Mouse (Mus musculus): ENCODE measurements around the gene AW822073.
A peak's percentile ranks its signal among the peaks of the same experiment; 100 is the strongest.
"Not testable (repeated sequence)": the region's sequence is repeated elsewhere in the genome, so short reads cannot be mapped to it uniquely, and the experiment has no call there.

Gene AW822073

GRCm38 (mm10) chr10:58224827-58225785 is at the start of gene AW822073:
Gene AW822073, minus strand, starts transcription at chr10:58224930.
- DNase-seq (ENCODE audit: low spot score), result peak; percentile 50

DNA sequence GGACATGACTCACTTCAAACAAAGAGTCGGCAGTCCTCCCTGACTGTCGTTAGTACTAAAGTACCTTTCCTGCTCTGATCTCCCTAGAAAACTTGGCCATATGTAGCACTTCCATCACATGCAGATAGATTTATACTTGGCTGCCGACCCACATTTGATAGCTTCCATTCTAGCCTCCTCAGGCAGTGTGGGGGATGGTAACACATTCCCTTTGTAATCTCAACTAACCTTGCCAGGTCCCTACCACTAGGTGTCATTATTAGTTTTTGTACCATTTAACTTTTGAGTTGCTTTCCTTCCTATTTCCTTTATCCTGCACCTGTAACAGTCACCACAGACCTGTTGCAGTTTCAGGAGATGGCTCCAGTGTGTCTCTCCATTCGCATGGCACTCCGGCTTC is 33.7 kb upstream of the AW822073 start:
- DNase-seq (ENCODE audit: low spot score), result peak; percentile 36

GRCm38 (mm10) chr10:58255954-58256353 is 31.2 kb upstream of the AW822073 start:
- peak; percentile 36 for DNase-seq (ENCODE audit: low spot score)

DNA sequence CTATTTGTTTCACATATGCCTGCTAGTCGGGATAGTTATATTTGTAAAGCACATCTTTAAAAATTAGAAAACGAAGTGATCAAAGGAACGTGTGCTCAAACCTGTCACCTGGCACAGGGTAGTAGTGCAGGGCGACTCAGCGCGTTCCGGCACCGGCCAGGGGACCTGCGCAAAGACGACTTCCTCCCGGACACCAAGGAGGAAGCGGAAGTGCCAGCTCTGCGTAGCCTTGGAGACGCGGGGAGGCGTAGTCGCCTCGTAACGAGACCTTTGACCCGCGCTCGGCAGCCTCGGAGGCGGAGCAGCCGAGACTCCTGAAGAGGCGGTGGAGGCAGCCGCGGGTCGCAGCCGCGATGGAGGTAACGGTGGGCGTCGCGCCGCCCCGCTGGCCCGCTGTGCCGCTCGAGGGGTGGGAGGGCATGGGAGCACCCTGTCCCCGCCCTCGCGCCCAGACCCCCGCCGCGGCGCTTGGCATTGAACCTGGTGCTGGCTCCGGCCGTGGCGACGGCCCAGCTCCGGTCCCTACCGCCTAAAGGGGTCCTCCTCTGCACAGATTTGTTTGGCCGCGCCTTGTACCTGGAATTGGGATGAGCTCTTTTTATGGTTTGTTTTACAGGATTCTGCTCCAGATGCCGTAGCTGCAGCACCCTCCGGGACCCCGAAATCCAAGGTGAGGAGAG is 30.6 kb upstream of the AW822073 start, which contains the start of gene Gcc2:
Gcc2 (plus strand) TSS at position 285 of the 680 bp plus-strand sequence.
- DNase-seq (ENCODE audit: low spot score), result peak; percentile 99

- DNase-seq (ENCODE audit: low spot score), result peak; percentile 39
These were observed 30.0 kb upstream of the AW822073 start for GRCm38 (mm10) chr10:58254635-58255175.

- no peak for DNase-seq (ENCODE audit: low spot score)
These were observed 24.8 kb upstream of the AW822073 start for GRCm38 (mm10) chr10:58249535-58249934.

DNA sequence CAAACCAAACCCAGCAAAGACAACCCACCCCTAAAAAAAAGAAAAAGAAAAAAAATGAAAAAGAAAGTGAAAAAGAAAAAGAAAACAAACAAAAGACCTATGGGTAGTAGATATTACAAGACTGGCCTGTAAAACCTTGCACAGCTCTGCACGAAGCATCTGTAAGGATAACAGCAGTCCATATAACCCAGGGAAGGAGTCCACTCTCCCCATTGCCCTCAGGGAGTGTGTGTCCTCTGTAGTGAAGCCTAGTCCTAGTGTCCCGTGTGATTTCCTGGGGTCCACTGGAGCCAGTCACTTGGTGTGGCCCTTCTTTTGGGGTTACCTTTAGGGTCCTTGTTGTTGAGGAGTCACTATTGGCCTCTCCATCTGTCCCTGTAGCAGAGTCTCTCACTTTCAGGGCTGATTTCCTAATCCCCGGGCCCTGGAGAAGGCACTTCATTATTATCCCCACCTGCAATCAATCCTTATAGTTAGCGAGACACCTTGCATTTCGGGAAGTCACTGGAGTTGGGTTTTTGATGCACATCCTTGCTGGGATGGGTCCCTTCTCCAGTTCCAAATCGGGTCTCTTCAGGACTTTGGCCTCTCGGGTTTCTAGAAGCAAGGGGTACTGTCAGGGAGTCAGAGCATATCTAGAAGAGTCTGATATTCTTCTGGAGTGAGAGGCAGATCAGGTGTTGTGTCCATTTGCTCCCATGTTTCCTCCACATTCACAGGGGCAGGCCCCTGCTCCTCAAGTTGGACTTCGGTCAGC is 14.4 kb upstream of the AW822073 start:
- peak; percentile 63 for DNase-seq (ENCODE audit: low spot score)

- DNase-seq (ENCODE audit: low spot score), result no peak
These were observed 11.9 kb upstream of the AW822073 start, which contains the start of gene Gm4981 for GRCm38 (mm10) chr10:58236613-58237012. Gene Gm4981, minus strand, starts transcription at chr10:58236701.

DNA sequence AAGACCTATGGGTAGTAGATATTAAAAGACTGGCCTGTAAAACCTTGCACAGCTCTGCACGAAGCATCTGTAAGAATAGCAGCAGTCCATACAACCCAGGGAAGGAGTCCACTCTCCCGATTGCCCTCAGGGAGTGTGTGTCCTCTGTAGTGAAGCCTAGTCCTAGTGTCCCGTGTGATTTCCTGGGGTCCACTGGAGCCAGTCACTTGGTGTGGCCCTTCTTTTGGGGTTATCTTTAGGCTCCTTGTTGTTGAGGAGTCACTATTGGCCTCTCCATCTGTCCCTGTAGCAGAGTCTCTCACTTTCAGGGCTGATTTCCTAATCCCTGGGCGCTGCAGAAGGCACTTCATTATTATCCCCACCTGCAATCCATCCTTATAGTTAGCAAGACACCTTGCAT is 10.3 kb upstream of the AW822073 start:
- DNase-seq (ENCODE audit: low spot score), result not testable (repeated sequence)

DNA sequence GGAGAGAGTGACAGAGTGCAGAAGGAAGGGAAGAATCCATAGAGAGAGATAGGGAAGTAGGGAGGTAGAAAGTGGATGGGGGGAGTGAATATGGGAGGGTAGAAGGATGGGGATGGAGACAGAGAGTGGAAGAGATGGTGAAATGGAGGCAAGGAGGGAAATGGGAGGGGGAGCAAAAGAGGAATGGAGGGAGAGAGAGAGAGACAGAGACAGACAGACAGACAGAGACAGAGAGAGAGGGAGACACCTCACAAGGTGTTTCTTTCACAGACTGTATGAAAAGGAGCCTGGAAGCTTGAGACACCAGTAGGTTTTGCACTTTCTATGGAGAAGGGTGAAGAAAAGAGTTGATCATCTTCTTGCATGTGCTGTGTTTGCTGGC is 9.0 kb upstream of the AW822073 start:
- DNase-seq (ENCODE audit: low spot score), result not testable (repeated sequence)

GRCm38 (mm10) chr10:58233054-58233739 is 8.5 kb upstream of the AW822073 start:
- not testable (repeated sequence) for DNase-seq (ENCODE audit: low spot score)

DNA sequence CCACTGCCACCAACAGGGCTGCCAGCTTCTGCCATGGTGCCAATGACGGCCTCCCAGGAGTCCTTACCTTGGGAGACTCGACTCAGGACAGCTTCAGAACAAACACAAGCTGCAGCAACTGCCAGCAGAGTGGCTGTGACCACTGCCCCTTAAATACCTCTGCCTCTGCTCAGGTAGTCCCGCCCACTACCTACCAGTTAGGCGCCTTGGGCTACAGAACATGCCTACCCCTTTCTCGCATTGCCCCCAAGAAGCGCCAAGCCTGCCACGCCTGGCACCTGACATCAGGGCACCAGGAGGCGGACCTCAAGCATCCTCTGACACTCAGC is 7.9 kb upstream of the AW822073 start, which contains the start of gene Duxf3:
Duxf3 (minus strand) TSS at position 35 of the 329 bp plus-strand sequence.
- not testable (repeated sequence) for DNase-seq (ENCODE audit: low spot score)

- peak; percentile 72 for DNase-seq (ENCODE audit: low spot score)
These were observed 7.3 kb upstream of the AW822073 start for GRCm38 (mm10) chr10:58231779-58232640.

- peak; percentile 53 for DNase-seq (ENCODE audit: low spot score)
These were observed 6.4 kb upstream of the AW822073 start for GRCm38 (mm10) chr10:58231088-58231487.

DNA sequence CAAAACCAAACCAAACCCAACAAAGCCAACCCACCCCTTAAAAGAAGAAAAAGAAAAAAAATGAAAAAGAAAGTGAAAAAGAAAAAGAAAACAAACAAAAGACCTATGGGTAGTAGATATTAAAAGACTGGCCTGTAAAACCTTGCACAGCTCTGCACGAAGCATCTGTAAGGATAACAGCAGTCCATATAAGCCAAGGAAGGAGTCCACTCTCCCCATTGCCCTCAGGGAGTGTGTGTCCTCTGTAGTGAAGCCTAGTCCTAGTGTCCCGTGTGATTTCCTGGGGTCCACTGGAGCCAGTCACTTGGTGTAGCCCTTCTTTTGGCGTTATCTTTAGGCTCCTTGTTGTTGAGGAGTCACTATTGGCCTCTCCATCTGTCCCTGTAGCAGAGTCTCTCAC is 5.3 kb upstream of the AW822073 start:
- DNase-seq (ENCODE audit: low spot score), result not testable (repeated sequence)

- not testable (repeated sequence) for DNase-seq (ENCODE audit: low spot score)
These were observed 3.1 kb upstream of the AW822073 start for GRCm38 (mm10) chr10:58227798-58228197.

- DNase-seq (ENCODE audit: low spot score), result peak; percentile 67
These were observed 1.6 kb upstream of the AW822073 start for GRCm38 (mm10) chr10:58226357-58226756.

DNA sequence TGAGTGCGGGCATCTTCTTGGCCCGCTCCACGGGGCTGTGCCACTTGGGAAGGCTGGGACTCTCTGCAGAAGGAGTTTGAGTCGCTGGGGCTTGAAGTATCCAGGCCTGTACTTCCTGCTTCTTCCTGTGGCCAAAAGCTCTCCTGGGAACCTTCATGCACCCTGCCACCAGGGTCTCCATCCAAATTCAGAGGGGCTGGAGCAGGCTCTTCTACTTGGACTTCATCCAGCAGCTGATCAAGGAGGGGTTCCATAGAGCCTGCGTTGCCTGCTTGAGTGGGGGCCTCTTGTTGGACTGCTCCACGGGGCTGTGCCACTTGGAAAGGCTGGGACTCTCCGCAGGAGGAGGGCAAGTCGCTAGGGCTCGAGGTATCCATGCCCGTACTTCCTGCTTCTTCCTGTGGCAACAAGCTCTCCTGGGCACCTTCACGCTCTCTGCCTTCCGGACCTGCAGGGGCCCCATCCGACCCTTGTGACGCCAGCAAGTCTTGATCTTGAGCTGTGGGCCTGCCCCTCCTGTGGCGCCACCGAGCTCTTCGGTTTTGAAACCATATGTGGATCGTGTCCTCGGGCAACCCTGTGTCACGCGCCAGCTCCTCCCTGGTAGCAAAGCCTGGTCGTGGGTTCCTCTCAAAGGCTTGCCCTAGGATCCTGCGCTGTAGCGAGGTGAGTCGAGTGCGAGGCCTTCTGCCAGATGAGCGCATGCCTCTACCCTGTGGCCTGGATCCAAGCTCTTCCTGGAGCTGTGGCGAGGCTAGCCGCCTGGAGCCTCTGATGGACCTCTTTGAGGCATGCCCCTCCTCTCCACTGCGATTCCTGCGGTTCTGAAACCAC is 541 bp downstream of the AW822073 start:
- DNase-seq (ENCODE audit: low spot score), result peak; percentile 63

DNA sequence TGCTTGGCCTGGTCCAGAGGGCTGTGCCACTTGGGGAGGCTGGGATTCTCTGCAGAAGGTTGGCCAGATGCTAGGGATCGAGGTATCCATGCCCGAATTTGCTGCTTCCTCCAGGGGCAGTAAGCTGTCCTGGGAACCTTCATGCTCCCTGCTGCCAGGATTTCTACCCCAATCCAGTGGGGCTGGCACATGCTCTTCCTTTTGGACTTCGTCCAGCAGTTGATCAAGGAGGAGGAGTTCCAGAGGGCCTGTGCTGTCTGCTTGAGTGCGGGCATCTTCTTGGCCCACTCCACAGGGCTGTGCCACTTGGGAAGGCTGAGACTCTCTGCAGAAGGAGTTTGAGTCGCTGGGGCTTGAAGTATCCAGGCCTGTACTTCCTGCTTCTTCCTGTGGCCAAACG is 1.6 kb downstream of the AW822073 start:
- not testable (repeated sequence) for DNase-seq (ENCODE audit: low spot score)

All from MN1 (cell line).